Mouse (Mus musculus): ENCODE results near the gene Grik1.

GRCm38 (mm10) chr16:87984201-87984870, 305.7 kb downstream of the Grik1 start:
- TF ChIP-seq CTCF (IDR thresholded peaks at IDR 0.05; ENCODE audit: low read depth, low read length) (no peak), POLR2A (IDR thresholded peaks at IDR 0.05; ENCODE audit: borderline replicate concordance, low read depth, low read length) (no peak)
